ENCODE assay signal across 15 mouse cellular contexts in the genomic region with DNA sequence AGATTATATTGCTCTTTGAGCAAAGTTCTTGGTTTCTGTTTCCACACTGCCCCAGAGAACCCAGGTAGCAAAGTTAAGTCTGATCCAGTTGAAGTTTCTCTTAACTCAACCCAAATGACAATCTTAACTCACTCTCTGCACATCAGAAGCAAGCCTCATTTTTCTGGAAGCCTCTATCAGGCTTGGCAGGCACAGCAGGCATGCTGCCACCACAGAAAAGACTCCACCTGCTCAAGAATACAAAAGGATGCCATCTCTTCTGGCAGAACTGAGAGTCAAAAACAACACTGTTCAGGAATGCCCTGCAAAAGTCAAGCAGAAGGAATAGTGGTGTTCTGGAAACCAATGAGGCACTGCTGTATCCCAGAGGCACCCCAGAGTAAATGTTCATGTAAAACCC.
"Had no signal": no experiment of that assay in that cellular context is flagged by ENCODE, and none has a peak within 500 bp of the region (broad histone marks: within the 10 kb centered on the region; RNA-seq: fewer than 3 reads in every experiment).

No protein-coding gene starts in this region.

- H3K4me2 ChIP-seq: limb, embryonic 13.5 days; midbrain, embryonic 12.5 days; neural tube, embryonic 13.5 days had no signal

- DNase-seq: kidney, adult 18-20 months; kidney, postnatal 10 days; kidney, postnatal 4 days; lung, adult 18-20 months; retina, postnatal 1 day; right cerebral cortex, postnatal 25 days; spleen, adult 18-20 months; thymus, adult 2 months; thymus, postnatal 36 days had no signal

- H3K9me3 ChIP-seq: limb, embryonic 13.5 days; midbrain, embryonic 12.5 days; neural tube, embryonic 13.5 days had no signal

- ATAC-seq: midbrain, embryonic 16.5 days had no signal

- H3K9ac ChIP-seq: limb, embryonic 13.5 days; liver, embryonic 14.5 days; midbrain, embryonic 12.5 days; neural tube, embryonic 13.5 days had no signal

- H3K36me3 ChIP-seq: limb, embryonic 13.5 days; midbrain, embryonic 12.5 days; neural tube, embryonic 13.5 days had no signal

- H3K27me3 ChIP-seq: limb, embryonic 13.5 days; midbrain, embryonic 12.5 days; neural tube, embryonic 13.5 days had no signal

- H3K4me1 ChIP-seq: limb, embryonic 13.5 days; midbrain, embryonic 12.5 days; neural tube, embryonic 13.5 days had no signal

- H3K4me3 ChIP-seq: left cerebral cortex, adult 2 months; limb, embryonic 13.5 days; midbrain, embryonic 12.5 days; neural tube, embryonic 13.5 days had no signal

- H3K27ac ChIP-seq: left cerebral cortex, adult 2 months; limb, embryonic 13.5 days; liver, embryonic 14.5 days; midbrain, embryonic 12.5 days; neural tube, embryonic 13.5 days had no signal
